Mouse (Mus musculus) embryo, embryonic 9.5 days (tissue): ENCODE measurements around the gene Sh2d2a.
"Not testable (repeated sequence)": the region's sequence is repeated elsewhere in the genome, so short reads cannot be mapped to it uniquely, and the experiment has no call there.

Source experiments
- DNase-seq: peaks from one replicate; pipeline ENCODE4 v3.0.0-alpha.2; 2017; ENCODE audit errors: extremely low spot score

Sh2d2a gene

GRCm38 (mm10) chr3:87846650-87847110 lies at the start of gene Sh2d2a:
Gene Sh2d2a (plus strand): TSS chr3:87846755.
- no peak for DNase-seq

GRCm38 (mm10) chr3:87801681-87802080 lies 44.9 kb upstream of the Sh2d2a start:
- DNase-seq, result no peak

GRCm38 (mm10) chr3:87804038-87804677 lies 42.4 kb upstream of the Sh2d2a start:
- no peak for DNase-seq

GRCm38 (mm10) chr3:87809322-87809962 lies 37.1 kb upstream of the Sh2d2a start:
- no peak for DNase-seq

GRCm38 (mm10) chr3:87811297-87811696 lies 35.3 kb upstream of the Sh2d2a start:
- DNase-seq, result no peak

- no peak for DNase-seq
Measured at GRCm38 (mm10) chr3:87812413-87812812, 34.1 kb upstream of the Sh2d2a start.

- no peak for DNase-seq
Measured at GRCm38 (mm10) chr3:87812873-87813272, 33.7 kb upstream of the Sh2d2a start.

- DNase-seq, result no peak
Measured at GRCm38 (mm10) chr3:87816166-87816565, 30.4 kb upstream of the Sh2d2a start.

GRCm38 (mm10) chr3:87816646-87817093 lies 29.9 kb upstream of the Sh2d2a start:
- peak; percentile 82 for DNase-seq

- no peak for DNase-seq
Measured at GRCm38 (mm10) chr3:87818226-87818625, 28.3 kb upstream of the Sh2d2a start.

GRCm38 (mm10) chr3:87824206-87824605 lies 22.3 kb upstream of the Sh2d2a start, which contains the start of gene Pear1:
Gene Pear1 (minus strand): TSS chr3:87824306.
- DNase-seq, result not testable (repeated sequence)

GRCm38 (mm10) chr3:87828435-87828834 lies 18.1 kb upstream of the Sh2d2a start:
- no peak for DNase-seq

- no peak for DNase-seq
Measured at GRCm38 (mm10) chr3:87829025-87829424, 17.5 kb upstream of the Sh2d2a start.

- DNase-seq, result no peak
Measured at GRCm38 (mm10) chr3:87832109-87832859, 14.3 kb upstream of the Sh2d2a start.

GRCm38 (mm10) chr3:87833482-87833881 lies 13.1 kb upstream of the Sh2d2a start:
- DNase-seq, result no peak

- peak; percentile 75 for DNase-seq
Measured at GRCm38 (mm10) chr3:87838622-87839021, 7.9 kb upstream of the Sh2d2a start.

GRCm38 (mm10) chr3:87840858-87841257 lies 5.7 kb upstream of the Sh2d2a start:
- no peak for DNase-seq

- no peak for DNase-seq
Measured at GRCm38 (mm10) chr3:87844981-87845380, 1.6 kb upstream of the Sh2d2a start.

- no peak for DNase-seq
Measured at GRCm38 (mm10) chr3:87846186-87846585, 369 bp upstream of the Sh2d2a start.

- DNase-seq, result no peak
Measured at GRCm38 (mm10) chr3:87847680-87848079, 1.1 kb downstream of the Sh2d2a start.

GRCm38 (mm10) chr3:87849117-87849516 lies 2.6 kb downstream of the Sh2d2a start:
- DNase-seq, result no peak

- no peak for DNase-seq
Measured at GRCm38 (mm10) chr3:87854795-87855568, 8.4 kb downstream of the Sh2d2a start.
